Mouse (Mus musculus) ES-CJ7 (cell line): Measurements from ENCODE around the gene Slc25a39.

Source experiments
- DNase-seq: peaks from one replicate; pipeline ENCODE4 v3.0.0; 2011; ENCODE audit warnings: low read depth, low spot score

The Slc25a39 gene

GRCm38 (mm10) chr11:102407834-102408215, at the start of gene Slc25a39:
Gene Slc25a39 (minus strand): TSS chr11:102407946.
- no peak for DNase-seq

- peak; percentile 89 for DNase-seq
These were observed 48.1 kb upstream of the Slc25a39 start for GRCm38 (mm10) chr11:102455740-102456396.

GRCm38 (mm10) chr11:102453131-102453530, 45.4 kb upstream of the Slc25a39 start:
- no peak for DNase-seq

- no peak for DNase-seq
These were observed 41.6 kb upstream of the Slc25a39 start for GRCm38 (mm10) chr11:102449043-102450008.

- peak; percentile 64 for DNase-seq
These were observed 40.6 kb upstream of the Slc25a39 start for GRCm38 (mm10) chr11:102448327-102448726.

GRCm38 (mm10) chr11:102447497-102447896, 39.8 kb upstream of the Slc25a39 start, which contains the start of gene Fam171a2:
Gene Fam171a2 (minus strand): TSS chr11:102447682.
- peak; percentile 63 for DNase-seq

- DNase-seq = no peak
These were observed 39.1 kb upstream of the Slc25a39 start for GRCm38 (mm10) chr11:102446581-102447461.

GRCm38 (mm10) chr11:102445891-102446361, 38.2 kb upstream of the Slc25a39 start:
- no peak for DNase-seq

- peak; percentile 82 for DNase-seq
These were observed 37.6 kb upstream of the Slc25a39 start for GRCm38 (mm10) chr11:102445264-102445890.

GRCm38 (mm10) chr11:102444781-102445180, 37.0 kb upstream of the Slc25a39 start:
- no peak for DNase-seq

GRCm38 (mm10) chr11:102444321-102444720, 36.6 kb upstream of the Slc25a39 start:
- no peak for DNase-seq

- no peak for DNase-seq
These were observed 36.0 kb upstream of the Slc25a39 start for GRCm38 (mm10) chr11:102443740-102444139.

GRCm38 (mm10) chr11:102442089-102442488, 34.3 kb upstream of the Slc25a39 start:
- DNase-seq = no peak

- peak; percentile 64 for DNase-seq
These were observed 33.7 kb upstream of the Slc25a39 start for GRCm38 (mm10) chr11:102441434-102441833.

- DNase-seq = peak; percentile 45
These were observed 32.5 kb upstream of the Slc25a39 start for GRCm38 (mm10) chr11:102440255-102440654.

- DNase-seq = no peak
These were observed 31.6 kb upstream of the Slc25a39 start for GRCm38 (mm10) chr11:102439093-102440082.

GRCm38 (mm10) chr11:102438212-102439092, 30.7 kb upstream of the Slc25a39 start:
- peak; percentile 75 for DNase-seq
